Mouse (Mus musculus): Measurements from ENCODE around the gene Lrwd1.

DNA sequence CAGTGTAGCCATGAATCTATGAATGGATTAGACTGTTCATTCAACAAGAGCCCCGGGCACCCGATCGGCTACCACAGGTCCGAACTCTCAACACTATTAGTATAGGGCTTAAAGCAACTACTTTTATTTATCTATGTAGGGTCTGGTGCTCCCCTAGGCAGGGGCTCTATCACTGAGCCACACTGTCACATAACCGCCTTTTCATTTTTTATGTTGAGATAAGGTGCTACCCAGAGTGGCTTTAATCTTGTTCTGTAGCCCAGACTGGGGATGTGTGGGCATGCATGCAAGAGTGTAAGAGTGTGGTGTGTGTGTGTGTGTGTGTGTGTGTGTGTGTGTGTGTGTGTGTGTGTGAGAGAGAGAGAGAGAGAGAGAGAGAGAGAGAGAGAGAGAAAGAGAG, 57.7 kb downstream of the Lrwd1 start:
- no peak for TF ChIP-seq CTCF (IDR thresholded peaks at IDR 0.05; ENCODE audit: insufficient read depth, low read length)
- TF ChIP-seq POLR2A (IDR thresholded peaks at IDR 0.05; ENCODE audit: borderline replicate concordance, extremely low read depth, low read depth, low read length) = no peak

Data from lung, adult 2 months (tissue).